Mouse (Mus musculus) cerebellum, adult 11-12 months (tissue): ENCODE measurements at regions not wholly inside any gene's neighbourhood (a gene's known extent, or its start where the extent isn't known, plus 50 kb on each side); places are given as distances from the start of the nearest gene placed in this dataset.

Source experiments
- DNase-seq: peaks from one replicate; pipeline ENCODE4 v3.0.0; 2022

- no peak for DNase-seq
Measured at GRCm38 (mm10) chr5:18080761-18081160, 118.4 kb downstream of the Gnat3 start.

- DNase-seq: no peak
Measured at GRCm38 (mm10) chr5:18082219-18082618, 119.9 kb downstream of the Gnat3 start.

GRCm38 (mm10) chr5:18083789-18084188, 121.4 kb downstream of the Gnat3 start:
- DNase-seq: no peak

- no peak for DNase-seq
Measured at GRCm38 (mm10) chr5:18085456-18085855, 123.1 kb downstream of the Gnat3 start.

GRCm38 (mm10) chr5:18087919-18088445, 125.6 kb downstream of the Gnat3 start:
- DNase-seq: peak; percentile 55

- DNase-seq: no peak
Measured at GRCm38 (mm10) chr5:18089956-18090355, 127.6 kb downstream of the Gnat3 start.

GRCm38 (mm10) chr5:18114905-18115689, 152.7 kb downstream of the Gnat3 start:
- no peak for DNase-seq

- DNase-seq: no peak
Measured at GRCm38 (mm10) chr5:18135794-18136678, 173.7 kb downstream of the Gnat3 start.

GRCm38 (mm10) chr5:18137450-18138061, 175.2 kb downstream of the Gnat3 start:
- DNase-seq: no peak

- DNase-seq: no peak
Measured at GRCm38 (mm10) chr5:18152241-18152640, 189.9 kb downstream of the Gnat3 start.

GRCm38 (mm10) chr5:18153703-18154102, 191.4 kb downstream of the Gnat3 start:
- DNase-seq: no peak

GRCm38 (mm10) chr5:18163515-18163914, 196.6 kb downstream of the Gnai1 start:
- DNase-seq: no peak

- no peak for DNase-seq
Measured at GRCm38 (mm10) chr5:18177810-18178209, 182.3 kb downstream of the Gnai1 start.

GRCm38 (mm10) chr5:18211395-18212057, 148.6 kb downstream of the Gnai1 start:
- DNase-seq: no peak
